Mouse (Mus musculus) heart, adult 2 months (tissue): ENCODE data around the gene Isg20.

Experiments used
- CTCF ChIP-seq: fragments of 200-600 bp; IDR thresholded peaks from 2 replicates; pipeline ENCODE4 v1.8.1; 2022; ENCODE audit warnings: antibody characterized with exemption, mild to moderate bottlenecking, moderate library complexity
- POLR2A ChIP-seq: fragments of 200-500 bp; IDR thresholded peaks from 2 replicates; pipeline ENCODE4 v1.6.1; 2011; ENCODE audit warnings: mild to moderate bottlenecking, low read depth, low read length, control low read depth; ENCODE audit not compliant: insufficient read depth

DNA sequence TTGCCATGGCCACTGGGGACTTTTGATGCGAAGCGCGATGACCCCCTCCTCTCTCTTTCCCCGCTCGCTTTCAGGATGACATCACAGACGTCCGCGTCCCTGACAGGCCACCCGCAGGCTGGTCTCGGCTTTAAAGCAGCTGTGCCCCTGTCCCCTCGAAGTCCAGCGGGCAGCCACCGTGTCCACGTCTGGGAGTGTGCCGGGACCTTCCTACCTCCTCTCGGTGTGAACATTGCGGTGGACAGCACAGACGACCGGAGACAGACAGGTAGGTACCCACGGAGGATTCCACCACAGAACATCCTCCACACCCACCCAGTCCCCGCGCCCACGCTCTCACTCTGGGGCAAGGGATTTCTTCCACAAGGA, 30.8 kb upstream of the Isg20 start:
- TF ChIP-seq CTCF (no peak), POLR2A (no peak)
